Mouse (Mus musculus) spleen, adult 2 months (tissue): ENCODE results near the gene Mycl. TPM values are rescaled to one million over a fixed set of nuclear protein-coding genes. Genes with fewer than 3 reads are reported as not detected.

Experiments
- DNase-seq, 2 experiments: peaks; one replicate each; pipeline versions ENCODE4 v3.0.0 to v3.0.0-alpha.2; 2012 to 2021; ENCODE audit warnings: low spot score in 2 of 2, low read depth in 1 of 2
- H3K27ac ChIP-seq: fragments of 200-500 bp; 2 replicates; pipeline ENCODE4 v1.5.1; 2012; ENCODE audit warnings: low read length, inconsistent platforms; ENCODE audit not compliant: insufficient read depth
- H3K27me3 ChIP-seq: fragments of 200-500 bp; 2 replicates; pipeline ENCODE4 v1.6.1; 2012; ENCODE audit warnings: mild to moderate bottlenecking, moderate library complexity, low read length, inconsistent platforms; ENCODE audit not compliant: control insufficient read depth, insufficient read depth
- H3K36me3 ChIP-seq: fragments of 200-500 bp; 2 replicates; pipeline ENCODE4 v1.6.1; 2012; ENCODE audit warnings: mild to moderate bottlenecking, low read length, inconsistent platforms; ENCODE audit not compliant: control insufficient read depth, insufficient read depth
- H3K4me1 ChIP-seq: fragments of 200-500 bp; 2 replicates; pipeline ENCODE4 v1.6.1; 2011; ENCODE audit warnings: inconsistent platforms; ENCODE audit not compliant: control insufficient read depth, insufficient read depth, insufficient read length
- H3K4me3 ChIP-seq: fragments of 200-500 bp; 2 replicates; pipeline ENCODE4 v1.5.1; 2011; ENCODE audit warnings: mild to moderate bottlenecking, inconsistent platforms; ENCODE audit not compliant: insufficient read depth, insufficient read length; ENCODE audit errors: extremely low read depth
- CTCF ChIP-seq: fragments of 200-500 bp; IDR thresholded peaks from 2 replicates; pipeline ENCODE4 v1.5.1; 2011; ENCODE audit warnings: mild to moderate bottlenecking, inconsistent platforms; ENCODE audit not compliant: insufficient read depth, insufficient read length, insufficient replicate concordance; ENCODE audit errors: extremely low read depth
- POLR2A ChIP-seq: fragments of 200-500 bp; IDR thresholded peaks from 2 replicates; pipeline ENCODE4 v1.6.1; 2011; ENCODE audit warnings: low read depth, low read length, inconsistent platforms
- WGBS: fragments of 180-500 bp; shearing (Covaris S2); methylation state at CpG from one replicate; pipeline ENCODE4 v1.1.7; 2018; 5-methylcytosine and 5-hydroxymethylcytosine counted together
- polyA plus RNA-seq: library from polyadenylated mRNA; depleted of rRNA; stranded (reverse); fragments of >200 nt; gene quantifications from 2 replicates; pipeline ENCODE4 v1.2.3, GENCODE M21; 2012

Mycl gene
- polyA plus RNA-seq, 1 experiment: 7.3 TPM

GRCm38 (mm10) chr4:122958491-122959031 is 36.9 kb upstream of the Mycl start:
- no peak for DNase-seq
- 85% methylated on average over 6 of the region's 6 CpGs for WGBS
- H3K36me3 ChIP-seq: no peaks in the 10 kb centered on the region
- H3K27ac ChIP-seq: no peak overlapping the region
- TF ChIP-seq CTCF: no peak
- TF ChIP-seq POLR2A: no peak
- H3K4me1 ChIP-seq: peaks cover 19% of the 10 kb centered on the region; the same call in 1 of the 2 replicates
- peaks cover 8% of the 10 kb centered on the region; the same call in 1 of the 2 replicates for H3K27me3 ChIP-seq
- no peak overlapping the region for H3K4me3 ChIP-seq

- TF ChIP-seq POLR2A: no peak
- TF ChIP-seq CTCF: no peak
- no peak overlapping the region for H3K27ac ChIP-seq
- no peak overlapping the region for H3K4me3 ChIP-seq
- DNase-seq: no peak
- H3K36me3 ChIP-seq: no peaks in the 10 kb centered on the region
- peaks cover 19% of the 10 kb centered on the region; the same call in 1 of the 2 replicates for H3K4me1 ChIP-seq
- peaks cover 8% of the 10 kb centered on the region; the same call in 1 of the 2 replicates for H3K27me3 ChIP-seq
- WGBS: 60% methylated on average over 8 of the region's 8 CpGs
Measured at GRCm38 (mm10) chr4:122959816-122960215, 35.6 kb upstream of the Mycl start.

GRCm38 (mm10) chr4:122960321-122961099 is 34.9 kb upstream of the Mycl start:
- Histone ChIP-seq H3K27ac (no peak overlapping the region), H3K4me1 (peaks cover 14% of the 10 kb centered on the region; the same call in 1 of the 2 replicates), H3K4me3 (peak overlapping the region; percentile 47), H3K36me3 (no peaks in the 10 kb centered on the region), H3K27me3 (peaks cover 8% of the 10 kb centered on the region; the same call in 1 of the 2 replicates)
- DNase-seq: no peak
- WGBS: 2% methylated on average over 43 of the region's 43 CpGs
- no peak for TF ChIP-seq POLR2A
- TF ChIP-seq CTCF: no peak

GRCm38 (mm10) chr4:122961100-122961567 is 34.3 kb upstream of the Mycl start, which contains the start of gene Mfsd2a:
Gene Mfsd2a (minus strand): TSS chr4:122961188.
- Histone ChIP-seq H3K27me3 (peaks cover 8% of the 10 kb centered on the region; the same call in 1 of the 2 replicates), H3K36me3 (no peaks in the 10 kb centered on the region), H3K27ac (no peak within 1 kb of the TSS), H3K4me3 (peak within 1 kb of the TSS; percentile 47), H3K4me1 (peaks cover 9% of the 10 kb centered on the region; the same call in 1 of the 2 replicates)
- WGBS: 3% methylated on average over 27 of the region's 27 CpGs
- no peak for TF ChIP-seq CTCF
- TF ChIP-seq POLR2A: no peak
- DNase-seq: peak in 1 of 2 experiments; percentile 36

- Histone ChIP-seq H3K27ac (no peak overlapping the region), H3K27me3 (peaks cover 8% of the 10 kb centered on the region; the same call in 1 of the 2 replicates), H3K4me3 (peak overlapping the region; percentile 47; the same call in 1 of the 2 replicates), H3K36me3 (no peaks in the 10 kb centered on the region), H3K4me1 (peaks cover 9% of the 10 kb centered on the region; the same call in 1 of the 2 replicates)
- WGBS: 65% methylated on average over 6 of the region's 6 CpGs
- DNase-seq: no peak
- TF ChIP-seq CTCF (no peak), POLR2A (no peak)
Measured at GRCm38 (mm10) chr4:122961589-122961988, 33.9 kb upstream of the Mycl start.

GRCm38 (mm10) chr4:122962751-122963150 is 32.7 kb upstream of the Mycl start:
- 63% methylated on average over 8 of the region's 8 CpGs for WGBS
- H3K36me3 ChIP-seq: no peaks in the 10 kb centered on the region
- H3K27ac ChIP-seq: no peak overlapping the region
- DNase-seq: no peak
- peaks cover 9% of the 10 kb centered on the region; the same call in 1 of the 2 replicates for H3K4me1 ChIP-seq
- H3K4me3 ChIP-seq: no peak overlapping the region
- TF ChIP-seq POLR2A (no peak), CTCF (no peak)
- peaks cover 8% of the 10 kb centered on the region; the same call in 1 of the 2 replicates for H3K27me3 ChIP-seq

- H3K36me3 ChIP-seq: no peaks in the 10 kb centered on the region
- no peak for TF ChIP-seq CTCF
- TF ChIP-seq POLR2A: no peak
- WGBS: 73% methylated on average over 4 of the region's 4 CpGs
- DNase-seq: no peak
- no peaks in the 10 kb centered on the region for H3K4me1 ChIP-seq
- H3K27ac ChIP-seq: no peak overlapping the region
- no peaks in the 10 kb centered on the region for H3K27me3 ChIP-seq
- no peak overlapping the region for H3K4me3 ChIP-seq
Measured at GRCm38 (mm10) chr4:122968106-122968505, 27.3 kb upstream of the Mycl start.
